Mouse (Mus musculus) heart, postnatal 0 days (tissue): ENCODE data around the gene Lpar6. TPM values are rescaled to one million over a fixed set of nuclear protein-coding genes. Genes with fewer than 3 reads are reported as not detected.
A peak's percentile ranks its signal among the peaks of the same experiment; 100 is the strongest.

ENCODE experiments used
- ATAC-seq: fragments of 200-750 bp; cut with Nextera tagmentation; 2 replicates; pipeline ENCODE4 v1.8.0; 2017; ENCODE audit warnings: low read depth, moderate number of reproducible peaks, moderate library complexity; ENCODE audit not compliant: insufficient read depth
- DNase-seq: peaks from one replicate; pipeline ENCODE4 v3.0.0-alpha.2; 2016; ENCODE audit warnings: low spot score
- H3K27ac ChIP-seq: fragments of 300-500 bp; sonication (generic); 2 replicates; pipeline ENCODE4 v1.5.1; 2014; ENCODE audit warnings: low read depth, mild to moderate bottlenecking
- H3K27me3 ChIP-seq: fragments of 300-500 bp; sonication (generic); 2 replicates; pipeline ENCODE4 v1.6.1; 2014; ENCODE audit warnings: low read length, mixed read lengths; ENCODE audit not compliant: control insufficient read depth, insufficient read depth
- H3K36me3 ChIP-seq: fragments of 300-500 bp; sonication (generic); replicated peaks from 2 replicates; pipeline ENCODE4 v1.6.1; 2014; ENCODE audit warnings: low read length, mixed read lengths; ENCODE audit not compliant: control insufficient read depth, insufficient read depth
- H3K4me1 ChIP-seq: fragments of 300-500 bp; sonication (generic); 2 replicates; pipeline ENCODE4 v1.6.1; 2014; ENCODE audit warnings: antibody characterized with exemption; ENCODE audit not compliant: control insufficient read depth, insufficient read depth
- H3K4me2 ChIP-seq: fragments of 300-500 bp; sonication (generic); 2 replicates; pipeline ENCODE4 v1.6.1; 2014; ENCODE audit warnings: low read depth, mild to moderate bottlenecking, low read length, moderate library complexity
- H3K4me3 ChIP-seq: fragments of 300-500 bp; sonication (generic); 2 replicates; pipeline ENCODE4 v1.5.1; 2014; ENCODE audit warnings: low read depth, low read length
- H3K9ac ChIP-seq: fragments of 300-500 bp; sonication (generic); replicated peaks from 2 replicates; pipeline ENCODE4 v1.6.1; 2014; ENCODE audit warnings: low read depth, low read length, mixed read lengths
- H3K9me3 ChIP-seq: fragments of 300-500 bp; sonication (generic); replicated peaks from 2 replicates; pipeline ENCODE4 v1.6.1; 2016; ENCODE audit warnings: low read length; ENCODE audit not compliant: control insufficient read depth
- CTCF ChIP-seq: IDR thresholded peaks from 2 replicates; pipeline ENCODE4 v1.5.1; 2016; ENCODE audit warnings: antibody characterized with exemption, control low read depth, low read depth
- EP300 ChIP-seq: IDR thresholded peaks from 2 replicates; pipeline ENCODE4 v1.6.1; 2016; ENCODE audit warnings: antibody characterized with exemption, low read depth
- WGBS: fragments of 180-500 bp; shearing (Covaris S2); extraction: QIAGEN DNeasy Blood & Tissue Kit; methylation state at CpG from one replicate; pipeline ENCODE4 v1.1.7; 2014; 5-methylcytosine and 5-hydroxymethylcytosine counted together
- polyA plus RNA-seq: library from polyadenylated mRNA; unstranded; fragments of >200 nt; fragmentation: Nextera tagmentation; extraction: Ambion mirVana; gene quantifications from 2 replicates; pipeline ENCODE4 v1.2.1, GENCODE M21; 2015
- total RNA-seq: library from RNA; depleted of rRNA; stranded (reverse); fragments of >200 nt; gene quantifications from 2 replicates; pipeline ENCODE4 v1.2.3, GENCODE M21; 2014; ENCODE audit warnings: low replicate concordance

The Lpar6 gene
- total and polyA plus RNA-seq, 2 experiments from 2014 or later, result 6.6 to 7.2 TPM

GRCm38 (mm10) chr14:73211477-73211876 lies 26.2 kb upstream of the Lpar6 start:
- no peak for ATAC-seq
- peaks cover 20% of the 10 kb centered on the region; the same call in 1 of the 2 replicates for H3K36me3 ChIP-seq
- H3K27me3 ChIP-seq, result no peaks in the 10 kb centered on the region
- TF ChIP-seq CTCF (no peak), EP300 (no peak)
- H3K4me3 ChIP-seq, result no peak overlapping the region
- H3K9me3 ChIP-seq, result no peaks in the 10 kb centered on the region
- no peak overlapping the region for H3K9ac ChIP-seq
- H3K4me2 ChIP-seq, result no peak overlapping the region
- no peak for DNase-seq
- H3K4me1 ChIP-seq, result no peaks in the 10 kb centered on the region
- H3K27ac ChIP-seq, result no peak overlapping the region
- WGBS, result 63% methylated on average over 5 of the region's 5 CpGs

DNA sequence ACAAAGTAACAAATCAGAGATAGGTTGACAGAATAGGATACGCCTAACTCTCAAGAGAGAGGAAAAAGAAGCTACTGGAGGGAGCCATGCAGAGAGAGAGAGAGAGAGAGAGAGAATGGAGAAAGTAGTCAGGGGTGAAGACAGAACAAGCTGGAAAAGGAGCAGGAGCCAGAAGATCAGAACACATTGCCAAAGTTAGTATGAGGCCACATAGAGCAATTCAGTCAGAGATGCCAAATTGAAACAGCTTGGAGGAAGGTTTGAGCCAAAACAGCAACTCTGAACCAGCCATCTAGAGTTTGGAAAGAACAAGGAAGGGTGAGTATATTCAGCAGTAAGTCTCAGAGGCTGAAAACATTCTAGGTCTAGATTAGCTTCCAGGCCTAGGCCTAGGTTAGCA lies 20.6 kb upstream of the Lpar6 start:
- WGBS, result 71% methylated on average over 1 of the region's 1 CpGs

GRCm38 (mm10) chr14:73222316-73222970 lies 15.3 kb upstream of the Lpar6 start:
- DNase-seq, result no peak
- TF ChIP-seq EP300, result no peak
- no peak for TF ChIP-seq CTCF
- 85% methylated on average over 9 of the region's 9 CpGs for WGBS
- Histone ChIP-seq H3K27ac (no peak overlapping the region), H3K4me1 (peaks cover 13% of the 10 kb centered on the region), H3K9ac (no peak overlapping the region), H3K36me3 (no peaks in the 10 kb centered on the region), H3K4me3 (no peak overlapping the region), H3K9me3 (no peaks in the 10 kb centered on the region), H3K27me3 (no peaks in the 10 kb centered on the region), H3K4me2 (no peak overlapping the region)
- no peak for ATAC-seq

More for the DNA sequence above, 20.6 kb upstream of the Lpar6 start:
- Histone ChIP-seq H3K9ac (no peak overlapping the region), H3K4me3 (no peak overlapping the region), H3K4me1 (no peaks in the 10 kb centered on the region), H3K36me3 (peaks cover 22% of the 10 kb centered on the region; the same call in 1 of the 2 replicates), H3K27me3 (no peaks in the 10 kb centered on the region), H3K9me3 (no peaks in the 10 kb centered on the region), H3K4me2 (no peak overlapping the region), H3K27ac (no peak overlapping the region)
- ATAC-seq (no peak), DNase-seq (no peak)
- TF ChIP-seq EP300, result no peak
- no peak for TF ChIP-seq CTCF

DNA sequence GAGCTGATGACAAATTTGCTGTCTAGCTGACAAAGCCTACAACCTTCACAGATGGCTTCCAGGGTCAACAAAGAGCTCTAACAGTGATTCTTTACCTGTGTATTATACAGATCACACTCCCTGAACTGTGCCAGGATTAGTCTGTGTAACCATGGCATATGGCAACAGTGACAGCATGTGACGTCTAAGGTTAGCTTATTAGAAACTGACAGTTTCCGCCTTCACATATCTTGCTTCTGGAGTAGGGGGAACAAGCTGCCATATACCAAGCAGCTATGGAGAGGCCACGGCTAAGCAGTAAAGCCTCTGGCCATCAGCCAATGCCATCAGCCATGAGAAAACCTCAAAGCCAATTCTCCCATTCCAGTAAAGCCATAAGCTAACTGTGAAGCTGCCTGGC lies 11.3 kb upstream of the Lpar6 start:
- 49% methylated on average over 3 of the region's 3 CpGs for WGBS
- ATAC-seq (no peak), DNase-seq (no peak)
- Histone ChIP-seq H3K4me3 (no peak overlapping the region), H3K4me1 (peaks cover 20% of the 10 kb centered on the region), H3K27ac (peak overlapping the region; percentile 62), H3K36me3 (no peaks in the 10 kb centered on the region), H3K9ac (no peak overlapping the region), H3K27me3 (no peaks in the 10 kb centered on the region), H3K9me3 (no peaks in the 10 kb centered on the region), H3K4me2 (no peak overlapping the region)
- TF ChIP-seq EP300 (no peak), CTCF (no peak)

DNA sequence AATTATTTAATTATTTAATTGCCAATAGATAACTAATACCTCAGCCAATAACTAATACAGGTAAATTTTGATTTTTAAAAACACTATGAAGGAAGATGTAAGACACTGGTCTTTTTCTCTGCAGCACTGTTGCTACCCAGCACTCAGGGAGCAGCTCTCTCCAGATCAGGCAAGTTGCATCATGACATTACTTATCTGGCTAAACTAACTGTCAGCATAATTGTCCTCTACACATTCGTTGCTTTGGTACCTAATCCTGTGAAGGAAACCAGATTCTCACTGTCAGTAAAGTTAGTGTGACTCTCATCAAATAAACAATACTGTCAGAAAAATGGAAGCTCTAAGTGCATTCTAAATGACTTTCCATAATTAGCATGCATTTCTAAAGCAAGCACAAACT lies 10.8 kb upstream of the Lpar6 start:
- WGBS, result 4% methylated on average over 1 of the region's 1 CpGs
- no peak for TF ChIP-seq EP300
- TF ChIP-seq CTCF, result no peak
- no peak overlapping the region for H3K9ac ChIP-seq
- H3K4me2 ChIP-seq, result no peak overlapping the region
- DNase-seq (peak; percentile 28), ATAC-seq (no peak)
- no peaks in the 10 kb centered on the region for H3K36me3 ChIP-seq
- no peak overlapping the region for H3K4me3 ChIP-seq
- H3K27me3 ChIP-seq, result no peaks in the 10 kb centered on the region
- peaks cover 20% of the 10 kb centered on the region for H3K4me1 ChIP-seq
- H3K9me3 ChIP-seq, result no peaks in the 10 kb centered on the region
- peak overlapping the region; percentile 62 for H3K27ac ChIP-seq
